Mouse (Mus musculus) cortical plate, adult 2 months (tissue): ENCODE measurements at regions not wholly inside any gene's neighbourhood (a gene's known extent, or its start where the extent isn't known, plus 50 kb on each side); places are given as distances from the start of the nearest gene placed in this dataset.
"Not testable (repeated sequence)": the region's sequence is repeated elsewhere in the genome, so short reads cannot be mapped to it uniquely, and the experiment has no call there.

Experiments
- H3K27ac ChIP-seq: fragments of 200-500 bp; 2 replicates; pipeline ENCODE4 v1.5.1; 2012; ENCODE audit warnings: low read length, control low read depth, inconsistent platforms; ENCODE audit not compliant: insufficient read depth
- H3K4me1 ChIP-seq: fragments of 200-500 bp; 2 replicates; pipeline ENCODE4 v1.6.1; 2011; ENCODE audit warnings: low read length; ENCODE audit not compliant: control insufficient read depth, insufficient read depth
- H3K4me3 ChIP-seq: fragments of 200-500 bp; 2 replicates; pipeline ENCODE4 v1.5.1; 2011; ENCODE audit warnings: mild to moderate bottlenecking, low read length, control low read depth; ENCODE audit not compliant: insufficient read depth
- CTCF ChIP-seq: fragments of 200-500 bp; IDR thresholded peaks from 2 replicates; pipeline ENCODE4 v1.5.1; 2011; ENCODE audit warnings: mild to moderate bottlenecking, control low read depth, low read length; ENCODE audit not compliant: insufficient read depth; ENCODE audit errors: extremely low read depth
- POLR2A ChIP-seq: fragments of 200-500 bp; IDR thresholded peaks from 2 replicates; pipeline ENCODE4 v1.6.1; 2011; ENCODE audit warnings: mild to moderate bottlenecking, low read length, control low read depth; ENCODE audit not compliant: insufficient read depth; ENCODE audit errors: extremely low read depth

DNA sequence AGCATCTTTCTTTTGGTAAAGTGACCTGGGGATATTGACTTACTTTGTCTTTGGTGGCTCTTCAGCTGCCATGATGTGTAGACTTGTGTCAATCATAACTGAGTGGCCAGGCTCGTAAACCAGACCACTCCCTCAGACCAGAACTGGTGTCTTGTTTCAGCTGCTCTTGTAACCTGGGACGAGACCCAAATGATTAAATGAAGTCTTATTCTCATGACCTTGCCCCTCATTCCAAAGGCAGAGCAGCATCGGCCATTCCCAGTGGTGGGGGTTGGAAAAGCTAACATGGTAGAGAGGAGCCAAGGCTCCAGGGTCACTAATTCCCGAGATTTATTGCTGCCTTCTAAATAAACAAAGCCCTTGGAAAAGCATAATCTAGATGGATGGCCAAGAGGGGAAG is 621.2 kb upstream of the Gm19410 start:
- Histone ChIP-seq H3K27ac (no peak overlapping the region), H3K4me1 (0 out of 2 replicates have a peak, but pooled peaks cover 2% of the 10 kb centered on the region), H3K4me3 (no peak overlapping the region)
- no peak for TF ChIP-seq POLR2A
- no peak for TF ChIP-seq CTCF

DNA sequence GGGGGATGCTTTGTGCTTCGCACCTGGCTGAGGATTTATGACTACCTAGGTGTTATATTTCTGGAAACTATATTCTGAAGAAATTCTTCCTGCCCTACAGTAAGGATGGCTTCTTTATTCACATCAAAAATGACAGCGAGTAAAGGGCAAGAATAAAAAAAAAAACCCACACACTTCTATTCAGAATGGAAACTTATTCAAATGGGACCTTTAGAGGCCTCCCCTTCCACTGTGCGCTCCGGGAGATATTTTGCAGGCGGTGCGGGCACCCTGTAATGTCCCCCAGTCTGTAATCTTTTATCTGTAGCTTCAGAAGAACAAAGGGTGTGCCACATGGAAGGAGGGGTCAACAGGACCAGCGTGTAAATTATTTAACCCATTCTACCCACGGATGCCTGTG is 618.1 kb upstream of the Gm19410 start:
- 0 out of 2 replicates have a peak, but pooled peaks cover 2% of the 10 kb centered on the region for H3K4me1 ChIP-seq
- H3K4me3 ChIP-seq, result no peak overlapping the region
- H3K27ac ChIP-seq, result no peak overlapping the region
- TF ChIP-seq POLR2A (no peak), CTCF (no peak)

DNA sequence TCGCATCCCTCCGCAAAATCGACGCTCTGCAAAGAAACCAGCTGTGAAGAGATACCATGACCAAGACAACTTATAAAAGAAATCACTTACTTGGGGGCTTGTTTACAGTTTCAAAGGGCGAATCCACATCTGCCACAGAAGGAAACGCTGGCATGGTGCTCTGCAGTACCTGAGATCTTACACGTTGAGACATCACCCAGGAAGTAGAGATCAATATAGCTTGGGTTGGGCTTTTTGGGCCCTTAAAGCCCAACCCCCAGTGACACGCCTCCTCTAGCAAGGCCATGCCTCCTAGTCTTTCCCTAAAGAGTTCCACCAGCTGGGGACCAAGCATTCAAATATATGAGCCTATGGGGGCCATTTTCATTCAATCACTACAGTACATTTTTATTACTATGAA is 617.6 kb upstream of the Gm19410 start:
- Histone ChIP-seq H3K4me1 (0 out of 2 replicates have a peak, but pooled peaks cover 2% of the 10 kb centered on the region), H3K27ac (no peak overlapping the region), H3K4me3 (no peak overlapping the region)
- no peak for TF ChIP-seq POLR2A
- no peak for TF ChIP-seq CTCF

DNA sequence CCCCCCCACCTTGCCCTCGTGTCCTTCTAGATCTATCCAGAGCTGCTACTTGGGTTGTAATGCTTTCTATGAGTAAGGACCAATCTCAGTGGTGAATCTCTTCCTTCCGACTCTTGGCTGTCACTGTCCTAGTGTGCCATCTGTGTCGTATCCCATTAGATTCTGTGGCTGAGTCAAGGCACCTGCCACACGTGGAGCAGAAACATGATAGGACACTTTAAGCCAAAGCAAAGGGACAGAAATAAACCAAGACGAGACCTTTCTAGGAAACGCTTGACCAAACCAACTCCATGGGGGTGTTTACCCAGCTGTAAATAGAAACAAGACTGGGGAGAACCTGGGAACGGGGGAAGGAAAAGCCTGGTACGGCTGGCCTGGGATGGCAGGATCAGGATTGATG is 613.0 kb upstream of the Gm19410 start:
- H3K27ac ChIP-seq, result no peak overlapping the region
- TF ChIP-seq CTCF (no peak), POLR2A (no peak)
- no peak overlapping the region for H3K4me3 ChIP-seq
- no peaks in the 10 kb centered on the region for H3K4me1 ChIP-seq

DNA sequence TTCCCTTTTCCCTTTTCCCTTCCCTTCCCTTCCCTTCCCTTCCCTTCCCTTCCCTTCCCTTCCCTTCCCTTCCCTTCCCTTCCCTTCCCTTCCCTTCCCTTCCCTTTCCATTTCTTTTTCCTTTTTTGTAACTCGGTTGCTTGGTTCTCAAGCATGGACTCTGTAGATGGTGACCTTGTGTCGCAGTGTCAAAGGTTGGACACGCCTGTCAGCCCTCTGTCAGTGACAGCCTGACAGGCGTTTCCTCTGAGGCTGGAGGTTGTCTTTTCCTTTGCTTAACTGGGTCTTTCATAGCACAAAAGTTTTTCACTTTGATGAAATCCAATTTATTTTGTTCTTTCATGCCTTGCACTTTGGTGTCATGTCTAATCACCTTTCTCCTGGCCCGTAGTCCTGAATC is 609.3 kb upstream of the Gm19410 start:
- no peak for TF ChIP-seq POLR2A
- no peak for TF ChIP-seq CTCF
- H3K4me1 ChIP-seq, result no peaks in the 10 kb centered on the region
- H3K4me3 ChIP-seq, result no peak overlapping the region
- no peak overlapping the region for H3K27ac ChIP-seq

DNA sequence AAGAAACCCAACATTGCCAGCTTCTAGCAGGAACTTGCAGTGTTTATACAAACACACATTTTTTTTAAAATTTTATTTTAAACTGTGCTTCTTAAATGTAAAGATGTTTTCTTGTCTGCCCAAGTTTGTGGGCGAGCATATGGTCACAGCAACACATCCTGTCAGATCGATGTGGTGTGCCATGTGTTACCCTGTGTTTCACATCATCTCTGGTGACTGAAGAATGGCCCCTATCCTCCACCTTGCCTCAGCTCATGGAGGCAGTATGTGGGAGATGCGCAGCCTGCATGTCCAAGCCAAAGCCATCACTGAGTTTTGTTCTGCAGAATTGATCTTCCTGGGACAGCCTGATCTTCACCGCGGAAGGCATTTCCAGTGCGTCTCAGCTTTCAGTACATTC is 607.9 kb upstream of the Gm19410 start:
- TF ChIP-seq POLR2A, result no peak
- no peak for TF ChIP-seq CTCF

DNA sequence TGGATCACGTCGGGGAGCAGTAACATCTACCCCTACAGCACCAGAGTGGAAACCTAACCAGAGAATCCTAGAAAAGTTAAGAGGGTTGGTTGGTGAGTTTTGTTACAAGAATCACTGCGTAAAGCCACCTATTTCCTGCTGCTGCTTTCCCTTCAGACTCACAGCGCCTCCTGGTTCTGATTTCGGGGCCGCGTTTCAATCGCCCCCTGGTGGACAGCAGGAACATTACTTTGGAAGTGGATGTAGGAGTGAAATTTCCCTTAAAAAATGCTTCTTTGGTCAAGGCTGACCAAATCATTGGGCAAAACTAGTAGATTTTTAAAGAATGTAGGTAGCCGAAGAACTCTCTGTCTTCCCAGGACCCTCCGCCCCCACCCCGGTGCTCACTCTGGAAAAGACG is 606.3 kb upstream of the Gm19410 start:
- H3K4me1 ChIP-seq, result no peaks in the 10 kb centered on the region
- TF ChIP-seq POLR2A (no peak), CTCF (peak; percentile 83)
- no peak overlapping the region for H3K27ac ChIP-seq
- no peak overlapping the region for H3K4me3 ChIP-seq

More for the DNA sequence above, 607.9 kb upstream of the Gm19410 start:
- H3K4me1 ChIP-seq, result no peaks in the 10 kb centered on the region
- H3K4me3 ChIP-seq, result no peak overlapping the region
- H3K27ac ChIP-seq, result no peak overlapping the region

DNA sequence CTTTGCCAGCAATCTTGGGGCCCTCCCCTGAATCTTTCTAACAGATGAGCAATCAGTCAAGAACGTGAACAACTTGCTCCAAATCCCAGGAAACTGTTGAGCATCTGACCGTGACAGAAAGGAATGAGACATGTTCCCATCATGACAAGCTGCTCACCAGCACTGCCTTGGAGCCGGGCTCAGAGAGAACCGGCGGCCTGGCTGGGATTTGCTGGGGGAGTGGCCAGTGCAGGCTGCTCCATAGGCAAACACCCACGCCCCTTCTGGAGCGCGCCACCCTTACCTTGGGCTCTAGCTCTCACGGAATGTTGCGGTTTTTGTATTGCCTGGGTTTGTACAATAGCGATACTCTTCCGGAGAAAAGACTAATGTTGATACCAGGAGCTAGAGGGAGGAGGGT is 605.4 kb upstream of the Gm19410 start:
- Histone ChIP-seq H3K4me1 (no peaks in the 10 kb centered on the region), H3K27ac (no peak overlapping the region), H3K4me3 (no peak overlapping the region)
- TF ChIP-seq POLR2A, result no peak
- no peak for TF ChIP-seq CTCF

DNA sequence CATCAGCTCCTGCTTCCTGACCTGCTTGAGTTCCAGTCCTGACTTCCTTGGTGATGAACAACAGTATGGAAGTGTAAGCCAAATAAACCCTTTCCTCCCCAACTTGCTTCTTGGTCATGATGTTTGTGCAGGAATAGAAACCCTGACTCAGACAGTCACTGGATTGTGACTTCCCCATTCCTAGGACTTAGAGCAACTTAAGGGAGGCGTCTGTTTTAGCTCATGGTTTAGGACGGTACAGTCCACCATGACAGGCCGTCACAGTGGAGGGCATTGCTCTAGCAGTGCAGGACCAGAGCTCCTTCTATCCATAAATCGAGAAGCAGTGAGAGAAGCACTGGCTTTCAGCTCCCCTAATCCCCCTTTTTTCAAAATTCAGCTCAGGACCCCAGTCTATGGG is 603.4 kb upstream of the Gm19410 start:
- H3K27ac ChIP-seq, H3K4me1 ChIP-seq, H3K4me3 ChIP-seq: not testable (repeated sequence)

DNA sequence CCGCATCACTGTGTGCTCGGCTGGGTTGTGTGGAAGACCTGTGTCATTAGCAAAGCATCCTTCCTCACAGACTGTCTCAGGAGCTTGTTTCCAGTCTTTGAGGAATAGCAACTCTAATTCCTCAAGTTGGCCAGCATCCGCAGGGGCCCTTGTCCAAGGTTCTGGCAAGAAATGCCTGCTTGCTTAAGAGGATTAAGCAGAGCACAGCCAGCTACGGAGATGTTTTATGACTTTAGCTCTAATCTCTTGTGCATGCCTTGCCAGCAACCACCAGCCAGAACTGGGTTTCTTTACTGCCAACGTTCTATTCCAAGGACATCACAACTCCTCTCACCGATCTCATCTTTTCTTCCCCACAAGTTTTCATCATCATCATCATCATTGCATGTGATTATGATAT is 599.0 kb upstream of the Gm19410 start:
- TF ChIP-seq POLR2A (no peak), CTCF (no peak)

DNA sequence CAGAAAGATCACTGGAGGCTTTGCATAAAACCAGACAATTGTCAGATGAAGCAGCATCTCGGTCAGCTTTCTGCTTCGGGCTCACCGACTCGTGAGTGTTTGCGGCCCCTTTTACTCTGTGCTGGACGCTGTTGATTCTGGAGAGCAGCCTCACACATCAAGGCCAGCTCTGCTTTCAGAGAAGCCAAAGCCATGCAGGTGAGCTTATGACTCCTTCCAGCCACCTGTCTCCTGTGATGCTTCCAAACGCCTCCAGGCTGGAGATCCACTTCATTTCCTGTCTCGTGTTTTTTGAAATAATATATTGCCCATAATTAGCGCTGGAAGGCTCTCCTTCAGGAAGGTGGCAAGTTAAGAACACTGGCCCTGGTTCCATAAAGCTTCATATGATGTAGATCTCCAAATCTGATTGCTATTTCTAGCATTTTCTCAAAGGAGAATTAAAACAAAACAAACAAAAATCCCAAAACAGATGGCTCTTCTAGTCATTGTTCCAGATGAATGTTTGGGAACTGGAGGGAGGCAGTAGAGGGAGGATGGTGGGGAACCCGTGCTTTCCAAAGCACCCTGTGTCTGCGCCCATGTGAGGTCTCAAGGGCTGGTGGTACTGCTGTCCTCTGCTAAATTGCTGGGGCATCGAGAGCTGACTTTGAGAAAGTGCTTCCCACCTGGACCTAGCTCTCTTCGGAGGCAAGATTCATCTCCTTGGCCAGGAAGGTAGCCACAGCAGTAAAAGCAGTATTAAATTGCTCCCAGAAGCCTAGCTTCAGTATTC is 593.9 kb upstream of the Gm19410 start:
- H3K4me3 ChIP-seq, result no peak overlapping the region
- no peak overlapping the region for H3K27ac ChIP-seq
- TF ChIP-seq POLR2A (no peak), CTCF (no peak)
- H3K4me1 ChIP-seq, result no peaks in the 10 kb centered on the region; the same call in 1 of the 2 replicates

More for the DNA sequence above, 599.0 kb upstream of the Gm19410 start:
- H3K4me3 ChIP-seq, result no peak overlapping the region
- H3K4me1 ChIP-seq, result no peaks in the 10 kb centered on the region
- H3K27ac ChIP-seq, result no peak overlapping the region
